Mouse (Mus musculus) heart, adult 2 months (tissue): Measurements from ENCODE around the gene Gm10577. TPM values are rescaled to one million over a fixed set of nuclear protein-coding genes. Genes with fewer than 3 reads are reported as not detected.
A peak's percentile ranks its signal among the peaks of the same experiment; 100 is the strongest.

Experiments used
- DNase-seq, 2 experiments: peaks; one replicate each; pipeline ENCODE4 v3.0.0; 2021
- H3K27ac ChIP-seq: fragments of 200-600 bp; 2 replicates; pipeline ENCODE4 v1.8.1; 2022
- H3K27me3 ChIP-seq: fragments of 200-500 bp; 2 replicates; pipeline ENCODE4 v1.6.1; 2012; ENCODE audit warnings: mild to moderate bottlenecking, low read length, inconsistent platforms, mixed read lengths; ENCODE audit not compliant: control insufficient read depth, insufficient read depth
- H3K36me3 ChIP-seq: fragments of 200-500 bp; 2 replicates; pipeline ENCODE4 v1.6.1; 2012; ENCODE audit warnings: low read length, inconsistent platforms; ENCODE audit not compliant: control insufficient read depth, insufficient read depth
- H3K4me1 ChIP-seq: fragments of 200-500 bp; 2 replicates; pipeline ENCODE4 v1.6.1; 2011; ENCODE audit warnings: low read length; ENCODE audit not compliant: control insufficient read depth, insufficient read depth
- H3K4me3 ChIP-seq: fragments of 200-600 bp; 2 replicates; pipeline ENCODE4 v1.8.1; 2022
- H3K79me2 ChIP-seq: fragments of 200-500 bp; replicated peaks from 2 replicates; pipeline ENCODE4 v1.6.1; 2012; ENCODE audit warnings: mild to moderate bottlenecking, inconsistent platforms, low read length, moderate library complexity, mixed read lengths; ENCODE audit not compliant: control insufficient read depth, insufficient read depth
- H3K9ac ChIP-seq: fragments of 200-500 bp; 2 replicates; pipeline ENCODE4 v1.6.1; 2012; ENCODE audit warnings: low read depth, mild to moderate bottlenecking, control low read depth, inconsistent platforms, low read length, mixed read lengths
- CTCF ChIP-seq: fragments of 200-600 bp; IDR thresholded peaks from 2 replicates; pipeline ENCODE4 v1.8.1; 2022; ENCODE audit warnings: antibody characterized with exemption, mild to moderate bottlenecking, moderate library complexity
- EP300 ChIP-seq: fragments of 200-500 bp; IDR thresholded peaks from 2 replicates; pipeline ENCODE4 v1.6.1; 2011; ENCODE audit warnings: low read depth, low read length, control low read depth; ENCODE audit not compliant: insufficient read depth
- POLR2A ChIP-seq: fragments of 200-500 bp; IDR thresholded peaks from 2 replicates; pipeline ENCODE4 v1.6.1; 2011; ENCODE audit warnings: mild to moderate bottlenecking, low read depth, low read length, control low read depth; ENCODE audit not compliant: insufficient read depth
- WGBS: fragments of 180-500 bp; shearing (Covaris S2); methylation state at CpG from one replicate; pipeline ENCODE4 v1.1.7; 2018; 5-methylcytosine and 5-hydroxymethylcytosine counted together
- intact Hi-C: fragments of 180-260 bp; cut with DNase I; formaldehyde crosslinking; loops from one replicate; pipeline ENCODE4 v1.15.1; 2025
- polyA plus RNA-seq: library from polyadenylated mRNA; depleted of rRNA; stranded (reverse); fragments of >200 nt; gene quantifications from 2 replicates; pipeline ENCODE4 v1.2.3, GENCODE M21; 2012
- total RNA-seq, 2 experiments: library from RNA; stranded (reverse); gene quantifications; 2 replicates each; pipeline ENCODE4 v1.2.3; 2021

Gene Gm10577
- total and polyA plus RNA-seq, 3 experiments = not detected

GRCm38 (mm10) chr4:101044149-101044548, 23.7 kb upstream of the Gm10577 start:
- no peak for DNase-seq
- Histone ChIP-seq H3K4me1 (no peaks in the 10 kb centered on the region), H3K4me3 (no peak overlapping the region), H3K9ac (no peak overlapping the region), H3K79me2 (no peaks in the 10 kb centered on the region), H3K27ac (no peak overlapping the region), H3K27me3 (no peaks in the 10 kb centered on the region), H3K36me3 (no peaks in the 10 kb centered on the region)
- intact Hi-C loops = no loop called here
- no peak for TF ChIP-seq EP300
- TF ChIP-seq CTCF = no peak
- TF ChIP-seq POLR2A = no peak

GRCm38 (mm10) chr4:101043691-101044090, 23.2 kb upstream of the Gm10577 start:
- no peaks in the 10 kb centered on the region for H3K4me1 ChIP-seq
- no peaks in the 10 kb centered on the region for H3K36me3 ChIP-seq
- intact Hi-C loops = no loop called here
- no peak overlapping the region for H3K4me3 ChIP-seq
- TF ChIP-seq POLR2A (no peak), EP300 (no peak), CTCF (no peak)
- no peak overlapping the region for H3K27ac ChIP-seq
- no peaks in the 10 kb centered on the region for H3K27me3 ChIP-seq
- no peak overlapping the region for H3K9ac ChIP-seq
- DNase-seq = peak; percentile 40 to 56
- no peaks in the 10 kb centered on the region for H3K79me2 ChIP-seq
- 82% methylated on average over 2 of the region's 2 CpGs for WGBS

DNA sequence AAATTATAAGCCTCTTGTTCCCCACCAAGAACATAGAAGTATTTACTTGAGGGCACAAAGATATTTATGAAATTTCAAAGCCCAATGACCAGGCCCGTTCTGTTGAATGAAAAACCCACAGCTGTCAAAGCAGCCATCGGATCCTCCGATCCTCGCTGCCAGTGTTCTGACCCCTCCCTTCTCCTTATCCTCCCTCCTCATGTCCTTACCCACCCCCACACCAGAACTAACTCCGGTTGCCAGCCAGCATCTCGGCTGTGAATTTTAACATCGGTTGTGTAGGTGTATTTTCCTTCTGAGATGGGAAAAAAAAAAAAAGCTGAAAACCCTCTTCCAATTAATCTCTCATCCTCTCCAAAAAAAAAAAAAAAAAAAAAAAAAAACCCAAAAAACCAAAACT, 16.7 kb upstream of the Gm10577 start:
- Histone ChIP-seq H3K4me1 (no peaks in the 10 kb centered on the region), H3K36me3 (no peaks in the 10 kb centered on the region), H3K27ac (no peak overlapping the region), H3K79me2 (no peaks in the 10 kb centered on the region), H3K4me3 (no peak overlapping the region), H3K27me3 (no peaks in the 10 kb centered on the region), H3K9ac (no peak overlapping the region)
- no peak for TF ChIP-seq POLR2A
- no peak for TF ChIP-seq EP300
- TF ChIP-seq CTCF = no peak
- WGBS = 63% methylated on average over 7 of the region's 7 CpGs
- DNase-seq = no peak
- intact Hi-C loops = no loop called here

- intact Hi-C loops = no loop called here
- WGBS = 73% methylated on average over 5 of the region's 5 CpGs
- no peak for DNase-seq
- H3K9ac ChIP-seq = no peak overlapping the region
- no peaks in the 10 kb centered on the region for H3K79me2 ChIP-seq
- H3K4me1 ChIP-seq = no peaks in the 10 kb centered on the region
- H3K27ac ChIP-seq = no peak overlapping the region
- H3K36me3 ChIP-seq = no peaks in the 10 kb centered on the region
- no peak overlapping the region for H3K4me3 ChIP-seq
- H3K27me3 ChIP-seq = no peaks in the 10 kb centered on the region
- TF ChIP-seq POLR2A (no peak), EP300 (no peak), CTCF (no peak)
Measured at GRCm38 (mm10) chr4:101035131-101035530, 14.6 kb upstream of the Gm10577 start.

DNA sequence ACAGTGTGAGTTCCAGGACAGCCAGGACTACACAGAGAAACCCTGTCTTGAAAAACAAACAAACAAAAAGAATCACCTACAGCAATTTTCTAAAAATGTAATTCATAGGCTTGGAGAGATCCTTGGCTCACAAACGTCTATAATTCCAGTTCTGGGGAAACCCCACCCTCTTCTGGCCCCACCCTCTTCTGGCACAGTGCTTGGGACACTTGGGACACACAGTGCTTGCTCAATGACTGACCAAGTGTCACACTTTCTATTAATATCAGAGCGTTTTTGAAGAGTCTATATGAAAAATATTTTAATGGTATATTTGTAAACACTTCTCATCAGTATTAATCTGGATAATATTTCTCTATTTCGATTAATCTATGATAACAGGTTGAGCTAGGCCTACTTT, 12.6 kb upstream of the Gm10577 start:
- Histone ChIP-seq H3K4me3 (no peak overlapping the region), H3K36me3 (no peaks in the 10 kb centered on the region), H3K9ac (no peak overlapping the region), H3K27me3 (no peaks in the 10 kb centered on the region), H3K4me1 (no peaks in the 10 kb centered on the region), H3K79me2 (no peaks in the 10 kb centered on the region), H3K27ac (no peak overlapping the region)
- TF ChIP-seq POLR2A = no peak
- no peak for TF ChIP-seq EP300
- DNase-seq = no peak
- intact Hi-C loops = no loop called here
- 47% methylated on average over 3 of the region's 3 CpGs for whole genome bisulfite sequencing

DNA sequence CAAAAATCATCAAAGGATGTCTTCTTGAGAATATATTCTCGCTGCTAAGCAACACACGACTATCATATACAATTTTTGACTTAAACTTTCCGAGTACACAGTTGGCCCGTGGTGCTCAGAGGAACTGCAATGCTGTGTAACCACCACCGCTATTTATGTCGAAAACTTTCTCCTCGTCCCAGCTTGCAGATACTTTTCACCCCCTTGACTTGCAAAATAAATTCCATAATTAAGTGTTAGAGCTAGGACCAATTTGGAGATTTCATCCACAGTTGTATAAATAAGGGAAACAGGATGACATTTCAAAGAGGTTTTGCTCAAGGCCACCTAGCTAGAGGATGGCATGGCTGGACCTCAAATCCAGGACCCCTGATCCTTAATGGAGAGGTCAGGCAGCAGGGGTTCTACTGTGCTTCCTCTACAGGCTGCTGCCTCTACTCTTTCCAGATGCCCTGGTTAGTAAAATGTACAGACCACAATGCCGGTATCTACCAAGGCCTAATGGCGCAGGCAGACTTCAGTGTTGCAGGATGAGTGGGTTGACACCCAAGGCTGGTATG, 7.4 kb upstream of the Gm10577 start:
- no peak for DNase-seq
- H3K27ac ChIP-seq = no peak overlapping the region
- no peaks in the 10 kb centered on the region for H3K79me2 ChIP-seq
- no peak overlapping the region for H3K9ac ChIP-seq
- WGBS = 88% methylated on average over 9 of the region's 9 CpGs
- TF ChIP-seq POLR2A = no peak
- TF ChIP-seq EP300 = no peak
- TF ChIP-seq CTCF = no peak
- intact Hi-C loops = no loop called here
- H3K4me3 ChIP-seq = no peak overlapping the region
- H3K4me1 ChIP-seq = no peaks in the 10 kb centered on the region
- no peaks in the 10 kb centered on the region for H3K36me3 ChIP-seq
- no peaks in the 10 kb centered on the region for H3K27me3 ChIP-seq
